Mouse (Mus musculus) T-helper 17 cell (primary cell): ENCODE data around the gene Ccdc194.

Experiments
- in situ Hi-C, 2 experiments: fragments of 300-600 bp; cut with MboI, MseI; formaldehyde crosslinking; loops; 1 replicate in 1 of 2; 2 replicates in 1 of 2; pipeline ENCODE4 v1.15.1; 2025; ENCODE audit warnings: high pct_unique_total_duplicates in 2 of 2

Ccdc194 gene

GRCm38 (mm10) chr8:71513018-71513754, 12.3 kb downstream of the Ccdc194 start:
- in situ Hi-C loops, result no loop called here

- in situ Hi-C loops, result no loop called here
Observed at GRCm38 (mm10) chr8:71511644-71512043, 13.9 kb downstream of the Ccdc194 start, which contains the start of gene Plvap. Plvap (minus strand) TSS chr8:71511752.

- in situ Hi-C loops, result no loop called here
Observed at GRCm38 (mm10) chr8:71509316-71509715, 16.2 kb downstream of the Ccdc194 start.

- in situ Hi-C loops, result no loop called here
Observed at GRCm38 (mm10) chr8:71507589-71508104, 17.9 kb downstream of the Ccdc194 start.

- in situ Hi-C loops, result no loop called here
Observed at GRCm38 (mm10) chr8:71505979-71506378, 19.5 kb downstream of the Ccdc194 start.

GRCm38 (mm10) chr8:71505326-71505725, 20.2 kb downstream of the Ccdc194 start:
- in situ Hi-C loops, result no loop called here

- in situ Hi-C loops, result no loop called here
Observed at GRCm38 (mm10) chr8:71504349-71504748, 21.2 kb downstream of the Ccdc194 start.

- in situ Hi-C loops, result no loop called here
Observed at GRCm38 (mm10) chr8:71498816-71499690, 26.5 kb downstream of the Ccdc194 start.

GRCm38 (mm10) chr8:71497881-71498501, 27.5 kb downstream of the Ccdc194 start:
- in situ Hi-C loops, result no loop called here

- in situ Hi-C loops, result no loop called here
Observed at GRCm38 (mm10) chr8:71497077-71497645, 28.4 kb downstream of the Ccdc194 start.

- in situ Hi-C loops, result no loop called here
Observed at GRCm38 (mm10) chr8:71496481-71496880, 29.0 kb downstream of the Ccdc194 start.

GRCm38 (mm10) chr8:71495811-71496210, 29.7 kb downstream of the Ccdc194 start:
- in situ Hi-C loops, result no loop called here

GRCm38 (mm10) chr8:71495039-71495438, 30.5 kb downstream of the Ccdc194 start:
- in situ Hi-C loops, result no loop called here

GRCm38 (mm10) chr8:71488454-71488853, 37.1 kb downstream of the Ccdc194 start:
- in situ Hi-C loops, result no loop called here

GRCm38 (mm10) chr8:71487691-71488445, 37.6 kb downstream of the Ccdc194 start, which contains the start of gene Gtpbp3:
Gtpbp3 (plus strand) TSS chr8:71488103.
- in situ Hi-C loops, result no loop called here

GRCm38 (mm10) chr8:71486136-71486529, 39.4 kb downstream of the Ccdc194 start:
- in situ Hi-C loops, result no loop called here

GRCm38 (mm10) chr8:71485142-71486135, 40.1 kb downstream of the Ccdc194 start, which contains the start of gene Ano8:
Ano8 (minus strand) TSS chr8:71485963.
- in situ Hi-C loops, result no loop called here

GRCm38 (mm10) chr8:71484736-71485135, 40.8 kb downstream of the Ccdc194 start:
- in situ Hi-C loops, result no loop called here

- in situ Hi-C loops, result no loop called here
Observed at GRCm38 (mm10) chr8:71483932-71484331, 41.6 kb downstream of the Ccdc194 start.
